Mouse (Mus musculus) limb, embryonic 10.5 days (tissue): ENCODE results near the gene Mbd3l2. TPM values are rescaled to one million over a fixed set of nuclear protein-coding genes. Genes with fewer than 3 reads are reported as not detected.

Experiments used
- microRNA-seq: library from miRNA; unstranded; fragments of <30 nt; microRNA quantifications from one replicate; pipeline ENCODE4, GENCODE M21; 2017
- polyA plus RNA-seq: library from polyadenylated mRNA; unstranded; fragments of >200 nt; fragmentation: Nextera tagmentation; extraction: Ambion mirVana; gene quantifications from 2 replicates; pipeline ENCODE4 v1.2.1, GENCODE M21; 2016

The Mbd3l2 gene
- polyA plus RNA-seq, 1 experiment from 2014 or later: not detected

Small RNAs within 50 kb of the gene (microRNA-seq; reads per million reads assigned to microRNA genes)
- gene Gm22854: not detected

Other genes starting within 250 kb of the Mbd3l2 start
- 152 and 165 TPM in 2 replicates for gene Chordc1, start 138.5 kb upstream of the Mbd3l2 start, polyA plus RNA-seq
- 0.18 and 0.24 TPM in 2 replicates for gene Naalad2, start 27.7 kb upstream of the Mbd3l2 start, polyA plus RNA-seq
- not detected in 2 replicates for gene Ubtfl1, start 26.2 kb upstream of the Mbd3l2 start, polyA plus RNA-seq
- 7.5 and 12.2 TPM in 2 replicates for gene Zfp558, start 47.6 kb downstream of the Mbd3l2 start, polyA plus RNA-seq
- gene Mbd3l1, start 47.7 kb downstream of the Mbd3l2 start, polyA plus RNA-seq: not detected in 2 replicates
- gene Muc16, start 243.9 kb downstream of the Mbd3l2 start, polyA plus RNA-seq: 0.01 TPM in 1 of 2 replicates, not detected in the other